Mouse (Mus musculus) hindbrain, embryonic 14.5 days (tissue): ENCODE measurements around the gene Med8. TPM values are rescaled to one million over a fixed set of nuclear protein-coding genes. Genes with fewer than 3 reads are reported as not detected.

Source experiments
- ATAC-seq: fragments of 200-750 bp; cut with Nextera tagmentation; 2 replicates; pipeline ENCODE4 v1.8.0; 2017; ENCODE audit warnings: moderate number of reproducible peaks, mild to moderate bottlenecking, moderate TSS enrichment, moderate library complexity; ENCODE audit not compliant: low FRiP score
- DNase-seq: peaks from one replicate; pipeline ENCODE4 v3.0.0-alpha.2; 2015; ENCODE audit warnings: low spot score
- H3K27ac ChIP-seq: fragments of 300-500 bp; sonication (generic); 2 replicates; pipeline ENCODE4 v1.5.1; 2014; ENCODE audit warnings: mild to moderate bottlenecking, moderate library complexity
- H3K27me3 ChIP-seq: fragments of 300-500 bp; sonication (generic); 2 replicates; pipeline ENCODE4 v1.6.1; 2014; ENCODE audit warnings: mild to moderate bottlenecking, low read length, mixed read lengths; ENCODE audit not compliant: control insufficient read depth, insufficient read depth
- H3K36me3 ChIP-seq: fragments of 300-500 bp; sonication (generic); replicated peaks from 2 replicates; pipeline ENCODE4 v1.6.1; 2014; ENCODE audit not compliant: control insufficient read depth, insufficient read depth
- H3K4me1 ChIP-seq: fragments of 300-500 bp; sonication (generic); replicated peaks from 2 replicates; pipeline ENCODE4 v1.6.1; 2014; ENCODE audit warnings: antibody characterized with exemption, low read length, mixed read lengths; ENCODE audit not compliant: control insufficient read depth, insufficient read depth
- H3K4me2 ChIP-seq: fragments of 300-500 bp; sonication (generic); replicated peaks from 2 replicates; pipeline ENCODE4 v1.6.1; 2014; ENCODE audit warnings: mild to moderate bottlenecking, moderate library complexity
- H3K4me3 ChIP-seq: fragments of 300-500 bp; sonication (generic); replicated peaks from 2 replicates; pipeline ENCODE4 v1.5.1; 2014; ENCODE audit warnings: mild to moderate bottlenecking, low read length
- H3K9ac ChIP-seq: fragments of 300-500 bp; sonication (generic); 2 replicates; pipeline ENCODE4 v1.6.1; 2014
- H3K9me3 ChIP-seq: fragments of 300-500 bp; sonication (generic); 2 replicates; pipeline ENCODE4 v1.6.1; 2016; ENCODE audit warnings: low read length; ENCODE audit not compliant: control insufficient read depth
- WGBS: fragments of 180-500 bp; shearing (Covaris S2); extraction: QIAGEN DNeasy Blood & Tissue Kit; methylation state at CpG from one replicate; pipeline ENCODE4 v1.1.7; 2014; 5-methylcytosine and 5-hydroxymethylcytosine counted together
- polyA plus RNA-seq: library from polyadenylated mRNA; unstranded; fragments of >200 nt; fragmentation: Nextera tagmentation; extraction: Ambion mirVana; gene quantifications from 2 replicates; pipeline ENCODE4 v1.2.1, GENCODE M21; 2014

Med8 gene
- polyA plus RNA-seq, 1 experiment from 2014 or later: 102 TPM

GRCm38 (mm10) chr4:118425374-118425773, 16.2 kb downstream of the Med8 start:
- H3K27ac ChIP-seq: no peak overlapping the region
- ATAC-seq: no peak
- 93% methylated on average over 1 of the region's 1 CpGs for WGBS

GRCm38 (mm10) chr4:118427415-118427767, 18.3 kb downstream of the Med8 start:
- ATAC-seq (peak; percentile 18; the same call in 1 of the 2 replicates), DNase-seq (no peak)
- peak overlapping the region; percentile 66 for H3K9ac ChIP-seq
- H3K4me2 ChIP-seq: peak overlapping the region; percentile 91
- peak overlapping the region; percentile 77 for H3K27ac ChIP-seq
- H3K27me3 ChIP-seq: no peaks in the 10 kb centered on the region
- H3K9me3 ChIP-seq: no peaks in the 10 kb centered on the region
- H3K4me1 ChIP-seq: peaks cover 24% of the 10 kb centered on the region
- peak overlapping the region; percentile 45 for H3K4me3 ChIP-seq
- H3K36me3 ChIP-seq: peaks cover 22% of the 10 kb centered on the region
- 4% methylated on average over 5 of the region's 5 CpGs for WGBS

More at GRCm38 (mm10) chr4:118425374-118425773, 16.2 kb downstream of the Med8 start:
- Histone ChIP-seq H3K4me1 (peaks cover 24% of the 10 kb centered on the region), H3K36me3 (peaks cover 25% of the 10 kb centered on the region; the same call in 1 of the 2 replicates), H3K27me3 (no peaks in the 10 kb centered on the region), H3K9me3 (no peaks in the 10 kb centered on the region), H3K4me3 (no peak overlapping the region), H3K9ac (no peak overlapping the region), H3K4me2 (no peak overlapping the region)
- DNase-seq: no peak

- peak within 1 kb of the TSS; percentile 45 for H3K4me3 ChIP-seq
- peak within 1 kb of the TSS; percentile 77 for H3K27ac ChIP-seq
- peak within 1 kb of the TSS; percentile 66 for H3K9ac ChIP-seq
- H3K4me1 ChIP-seq: peaks cover 24% of the 10 kb centered on the region
- DNase-seq (peak; percentile 68), ATAC-seq (peak; percentile 92)
- WGBS: under 1% methylated on average over 16 of the region's 31 CpGs
- peak within 1 kb of the TSS; percentile 91 for H3K4me2 ChIP-seq
- H3K36me3 ChIP-seq: peaks cover 21% of the 10 kb centered on the region
- no peaks in the 10 kb centered on the region for H3K27me3 ChIP-seq
- H3K9me3 ChIP-seq: no peaks in the 10 kb centered on the region
Observed at GRCm38 (mm10) chr4:118427768-118428451, 18.8 kb downstream of the Med8 start, which contains the start of gene Elovl1. TSS of gene Elovl1 (plus strand) at chr4:118428093.

GRCm38 (mm10) chr4:118428531-118429214, 19.5 kb downstream of the Med8 start:
- 51% methylated on average over 15 of the region's 15 CpGs for WGBS
- ATAC-seq: peak; percentile 5; the same call in 1 of the 2 replicates

GRCm38 (mm10) chr4:118429215-118429895, 20.2 kb downstream of the Med8 start:
- Histone ChIP-seq H3K9me3 (no peaks in the 10 kb centered on the region), H3K4me2 (peak overlapping the region; percentile 91), H3K4me3 (no peak overlapping the region), H3K4me1 (peaks cover 24% of the 10 kb centered on the region), H3K9ac (0 out of 2 replicates have a peak overlapping the region, but pooled peaks have one; percentile 66), H3K27me3 (no peaks in the 10 kb centered on the region), H3K27ac (no peak overlapping the region), H3K36me3 (peaks cover 22% of the 10 kb centered on the region)
- ATAC-seq (no peak), DNase-seq (no peak)
- 62% methylated on average over 7 of the region's 7 CpGs for WGBS

More at GRCm38 (mm10) chr4:118428531-118429214, 19.5 kb downstream of the Med8 start:
- peak overlapping the region; percentile 77; the same call in 1 of the 2 replicates for H3K27ac ChIP-seq
- no peaks in the 10 kb centered on the region for H3K9me3 ChIP-seq
- no peak for DNase-seq
- peaks cover 24% of the 10 kb centered on the region for H3K4me1 ChIP-seq
- H3K4me2 ChIP-seq: peak overlapping the region; percentile 91
- peak overlapping the region; percentile 45 for H3K4me3 ChIP-seq
- peak overlapping the region; percentile 66 for H3K9ac ChIP-seq
- H3K36me3 ChIP-seq: peaks cover 25% of the 10 kb centered on the region
- H3K27me3 ChIP-seq: no peaks in the 10 kb centered on the region

GRCm38 (mm10) chr4:118432332-118432731, 23.2 kb downstream of the Med8 start:
- Histone ChIP-seq H3K9me3 (no peaks in the 10 kb centered on the region), H3K36me3 (peaks cover 22% of the 10 kb centered on the region), H3K4me2 (no peak overlapping the region), H3K4me1 (peaks cover 23% of the 10 kb centered on the region), H3K9ac (no peak overlapping the region), H3K27me3 (no peaks in the 10 kb centered on the region), H3K27ac (no peak overlapping the region), H3K4me3 (no peak overlapping the region)
- ATAC-seq (no peak), DNase-seq (no peak)
- 50% methylated on average over 8 of the region's 8 CpGs for WGBS

GRCm38 (mm10) chr4:118436820-118437603, 27.9 kb downstream of the Med8 start, which contains the start of gene Cdc20:
TSS of gene Cdc20 (minus strand) at chr4:118437352.
- peak within 1 kb of the TSS; percentile 84 for H3K27ac ChIP-seq
- H3K4me2 ChIP-seq: peak within 1 kb of the TSS; percentile 94
- peak within 1 kb of the TSS; percentile 52 for H3K4me3 ChIP-seq
- peaks cover 12% of the 10 kb centered on the region; the same call in 1 of the 2 replicates for H3K4me1 ChIP-seq
- H3K27me3 ChIP-seq: no peaks in the 10 kb centered on the region
- peak within 1 kb of the TSS; percentile 75 for H3K9ac ChIP-seq
- DNase-seq (peak; percentile 91), ATAC-seq (peak; percentile 96)
- WGBS: under 1% methylated on average over 67 of the region's 67 CpGs
- no peaks in the 10 kb centered on the region for H3K9me3 ChIP-seq
- H3K36me3 ChIP-seq: peaks cover 12% of the 10 kb centered on the region

GRCm38 (mm10) chr4:118437829-118438253, 28.7 kb downstream of the Med8 start:
- ATAC-seq (peak; percentile 36; the same call in 1 of the 2 replicates), DNase-seq (peak; percentile 62)
- H3K4me3 ChIP-seq: peak overlapping the region; percentile 52
- H3K9me3 ChIP-seq: no peaks in the 10 kb centered on the region
- H3K27ac ChIP-seq: peak overlapping the region; percentile 84
- 0 out of 2 replicates have a peak, but pooled peaks cover 5% of the 10 kb centered on the region for H3K36me3 ChIP-seq
- WGBS: 7% methylated on average over 12 of the region's 12 CpGs
- H3K4me2 ChIP-seq: peak overlapping the region; percentile 94
- no peaks in the 10 kb centered on the region for H3K27me3 ChIP-seq
- peak overlapping the region; percentile 75 for H3K9ac ChIP-seq
- peaks cover 12% of the 10 kb centered on the region; the same call in 1 of the 2 replicates for H3K4me1 ChIP-seq
